Mouse (Mus musculus): ENCODE data around the gene Xirp1.

DNA sequence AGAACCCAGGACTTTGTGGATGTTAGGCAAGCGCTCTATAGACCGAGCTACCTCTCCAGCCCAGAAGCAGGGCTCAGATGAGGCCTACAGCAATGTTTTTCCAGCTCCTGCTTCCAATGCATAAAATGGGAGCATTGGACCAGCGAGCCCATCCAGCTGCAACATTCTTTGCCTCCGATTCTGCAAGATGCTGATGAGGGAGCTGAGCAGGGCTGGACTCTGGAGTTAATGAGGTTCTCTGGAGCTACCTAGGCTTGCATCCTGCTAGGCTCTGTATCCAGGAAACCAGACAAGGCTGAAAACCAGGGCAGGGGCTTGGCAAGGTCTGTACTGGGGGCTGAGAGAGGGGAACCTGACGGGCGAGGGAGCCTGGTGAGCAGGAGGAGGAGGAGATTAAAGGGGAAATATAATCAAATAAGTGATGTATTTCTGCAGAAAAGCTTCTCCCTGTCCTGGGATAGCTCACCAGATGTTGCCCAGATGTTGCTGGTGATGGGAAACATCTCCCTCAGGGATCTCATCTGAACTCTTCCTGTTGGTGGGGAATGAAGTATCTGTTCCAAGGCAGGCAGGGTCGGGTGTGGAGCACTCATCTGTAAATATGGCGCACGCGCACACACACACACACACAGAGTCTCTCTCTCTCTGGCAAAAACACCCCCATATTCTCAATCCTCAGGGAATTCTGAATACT, 37.4 kb downstream of the Xirp1 start:
- TF ChIP-seq CTCF (IDR thresholded peaks at IDR 0.05; ENCODE audit: low read depth, low read length) (no peak), POLR2A (IDR thresholded peaks at IDR 0.05; ENCODE audit: extremely low read depth, insufficient read depth, low read length) (no peak)
